Mouse (Mus musculus): ENCODE measurements at regions not wholly inside any gene's neighbourhood (a gene's known extent, or its start where the extent isn't known, plus 50 kb on each side); places are given as distances from the start of the nearest gene placed in this dataset.

DNA sequence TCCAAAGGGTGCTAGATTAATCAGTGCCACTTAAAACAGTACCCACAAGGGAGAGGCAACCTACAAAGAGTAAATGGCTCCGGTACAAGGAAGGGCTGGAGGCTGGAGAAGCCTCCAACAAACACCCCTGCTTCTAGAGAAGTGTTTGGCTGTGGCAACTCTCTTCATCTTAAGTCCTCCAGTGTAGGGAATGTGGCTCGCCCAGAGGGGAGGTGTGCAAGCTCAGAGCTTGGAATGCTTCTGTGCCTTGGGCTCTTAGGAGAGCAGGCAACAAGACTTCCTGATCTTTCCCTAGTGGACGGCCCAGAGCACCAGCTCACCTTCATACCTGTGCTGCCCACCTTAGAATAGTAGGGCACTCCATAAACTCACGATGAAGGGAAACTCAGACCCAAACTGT is 92.4 kb downstream of the Fam53a start:
- no peak for TF ChIP-seq POLR2A (IDR thresholded peaks at IDR 0.05; ENCODE audit: low read depth, low read length)
- TF ChIP-seq CTCF (conservative IDR thresholded peaks at IDR 0.05 in 1 of 2, IDR thresholded peaks at IDR 0.05 in 1 of 2; ENCODE audit: low read depth in 2 of 2, low read length in 2 of 2) = no peak
- TF ChIP-seq E2F4 (IDR thresholded peaks at IDR 0.05; ENCODE audit: insufficient replicate concordance, low read depth, low read length) = no peak
- TF ChIP-seq HCFC1 (IDR thresholded peaks at IDR 0.05; ENCODE audit: low read depth, low read length) = no peak
- TF ChIP-seq GABPA (IDR thresholded peaks at IDR 0.05; ENCODE audit: insufficient replicate concordance, low read depth, low read length) = no peak
- no peak for TF ChIP-seq USF1 (IDR thresholded peaks at IDR 0.05; ENCODE audit: low read depth, low read length)
- TF ChIP-seq TBP (conservative IDR thresholded peaks at IDR 0.05; ENCODE audit: low read depth, low read length) = no peak
- no peak for TF ChIP-seq SIN3A (IDR thresholded peaks at IDR 0.05; ENCODE audit: low read length)

Measured in CH12.LX (cell line).